Mouse (Mus musculus): ENCODE measurements around the gene Sycn. TPM values are rescaled to one million over a fixed set of nuclear protein-coding genes. Genes with fewer than 3 reads are reported as not detected.

The Sycn gene
- total and polyA plus RNA-seq, 2 experiments from 2014 or later, result not detected

GRCm38 (mm10) chr7:28573236-28573635 is 32.6 kb downstream of the Sycn start:
- no peak for DNase-seq (ENCODE audit: low spot score)
- H3K27me3 ChIP-seq (ENCODE audit: insufficient read depth, low read length), result no peaks in the 10 kb centered on the region
- H3K27ac ChIP-seq, result no peak overlapping the region
- H3K9ac ChIP-seq (replicated peaks; ENCODE audit: low read length), result no peak overlapping the region
- peaks cover 29% of the 10 kb centered on the region for H3K4me1 ChIP-seq (ENCODE audit: insufficient read depth, low read length)
- no peak for ATAC-seq
- H3K4me3 ChIP-seq (ENCODE audit: low read length), result no peak overlapping the region
- TF ChIP-seq CTCF (IDR thresholded peaks at IDR 0.05; ENCODE audit: low read depth), result no peak
- no peak overlapping the region for H3K4me2 ChIP-seq (ENCODE audit: low read depth, low read length)
- H3K36me3 ChIP-seq (ENCODE audit: insufficient read depth, low read length), result no peaks in the 10 kb centered on the region
- 92% methylated on average over 3 of the region's 3 CpGs for WGBS
- H3K9me3 ChIP-seq (ENCODE audit: low read length), result no peaks in the 10 kb centered on the region

- no peak for DNase-seq (ENCODE audit: low spot score)
- 92% methylated on average over 11 of the region's 11 CpGs for WGBS
Measured at GRCm38 (mm10) chr7:28575597-28575996, 34.9 kb downstream of the Sycn start.

GRCm38 (mm10) chr7:28576271-28576914 is 35.7 kb downstream of the Sycn start:
- H3K4me1 ChIP-seq (ENCODE audit: insufficient read depth, low read length), result peaks cover 14% of the 10 kb centered on the region; the same call in 1 of the 2 replicates
- no peak overlapping the region for H3K9ac ChIP-seq (replicated peaks; ENCODE audit: low read length)
- H3K4me2 ChIP-seq (ENCODE audit: low read depth, low read length), result no peak overlapping the region
- H3K4me3 ChIP-seq (ENCODE audit: low read length), result no peak overlapping the region
- no peaks in the 10 kb centered on the region for H3K9me3 ChIP-seq (ENCODE audit: low read length)
- ATAC-seq (peak; percentile 77), DNase-seq (ENCODE audit: low spot score) (peak; percentile 63)
- no peak overlapping the region for H3K27ac ChIP-seq
- 60% methylated on average over 4 of the region's 5 CpGs for WGBS
- TF ChIP-seq CTCF (IDR thresholded peaks at IDR 0.05; ENCODE audit: low read depth), result no peak
- H3K36me3 ChIP-seq (ENCODE audit: insufficient read depth, low read length), result no peaks in the 10 kb centered on the region
- H3K27me3 ChIP-seq (ENCODE audit: insufficient read depth, low read length), result no peaks in the 10 kb centered on the region

More at GRCm38 (mm10) chr7:28575597-28575996, 34.9 kb downstream of the Sycn start:
- no peak for ATAC-seq
- peaks cover 20% of the 10 kb centered on the region for H3K4me1 ChIP-seq (ENCODE audit: insufficient read depth, low read length)
- H3K27ac ChIP-seq, result no peak overlapping the region
- no peak overlapping the region for H3K9ac ChIP-seq (replicated peaks; ENCODE audit: low read length)
- no peaks in the 10 kb centered on the region for H3K36me3 ChIP-seq (ENCODE audit: insufficient read depth, low read length)
- H3K4me2 ChIP-seq (ENCODE audit: low read depth, low read length), result no peak overlapping the region
- no peak overlapping the region for H3K4me3 ChIP-seq (ENCODE audit: low read length)
- H3K9me3 ChIP-seq (ENCODE audit: low read length), result no peaks in the 10 kb centered on the region
- no peak for TF ChIP-seq CTCF (IDR thresholded peaks at IDR 0.05; ENCODE audit: low read depth)
- H3K27me3 ChIP-seq (ENCODE audit: insufficient read depth, low read length), result no peaks in the 10 kb centered on the region

GRCm38 (mm10) chr7:28577826-28578542 is 37.3 kb downstream of the Sycn start:
- peaks cover 14% of the 10 kb centered on the region; the same call in 1 of the 2 replicates for H3K4me1 ChIP-seq (ENCODE audit: insufficient read depth, low read length)
- no peak for TF ChIP-seq CTCF (IDR thresholded peaks at IDR 0.05; ENCODE audit: low read depth)
- H3K4me2 ChIP-seq (ENCODE audit: low read depth, low read length), result no peak overlapping the region
- no peak overlapping the region for H3K27ac ChIP-seq
- H3K27me3 ChIP-seq (ENCODE audit: insufficient read depth, low read length), result no peaks in the 10 kb centered on the region
- H3K36me3 ChIP-seq (ENCODE audit: insufficient read depth, low read length), result no peaks in the 10 kb centered on the region
- H3K9me3 ChIP-seq (ENCODE audit: low read length), result no peaks in the 10 kb centered on the region
- ATAC-seq (no peak), DNase-seq (ENCODE audit: low spot score) (no peak)
- no peak overlapping the region for H3K4me3 ChIP-seq (ENCODE audit: low read length)
- 90% methylated on average over 9 of the region's 9 CpGs for WGBS
- H3K9ac ChIP-seq (replicated peaks; ENCODE audit: low read length), result no peak overlapping the region

GRCm38 (mm10) chr7:28578543-28579053 is 37.9 kb downstream of the Sycn start:
- H3K4me1 ChIP-seq (ENCODE audit: insufficient read depth, low read length), result peaks cover 18% of the 10 kb centered on the region; the same call in 1 of the 2 replicates
- TF ChIP-seq CTCF (IDR thresholded peaks at IDR 0.05; ENCODE audit: low read depth), result no peak
- H3K9ac ChIP-seq (replicated peaks; ENCODE audit: low read length), result no peak overlapping the region
- WGBS, result 78% methylated on average over 5 of the region's 5 CpGs
- no peaks in the 10 kb centered on the region for H3K27me3 ChIP-seq (ENCODE audit: insufficient read depth, low read length)
- no peak overlapping the region for H3K4me3 ChIP-seq (ENCODE audit: low read length)
- H3K36me3 ChIP-seq (ENCODE audit: insufficient read depth, low read length), result no peaks in the 10 kb centered on the region
- H3K27ac ChIP-seq, result no peak overlapping the region
- ATAC-seq (no peak), DNase-seq (ENCODE audit: low spot score) (no peak)
- H3K4me2 ChIP-seq (ENCODE audit: low read depth, low read length), result no peak overlapping the region
- H3K9me3 ChIP-seq (ENCODE audit: low read length), result no peaks in the 10 kb centered on the region

GRCm38 (mm10) chr7:28579826-28580225 is 39.1 kb downstream of the Sycn start:
- Histone ChIP-seq H3K9ac (replicated peaks; ENCODE audit: low read length) (no peak overlapping the region), H3K9me3 (ENCODE audit: low read length) (no peaks in the 10 kb centered on the region), H3K36me3 (ENCODE audit: insufficient read depth, low read length) (no peaks in the 10 kb centered on the region), H3K4me2 (ENCODE audit: low read depth, low read length) (no peak overlapping the region), H3K4me3 (ENCODE audit: low read length) (no peak overlapping the region), H3K27me3 (ENCODE audit: insufficient read depth, low read length) (no peaks in the 10 kb centered on the region), H3K4me1 (ENCODE audit: insufficient read depth, low read length) (peaks cover 24% of the 10 kb centered on the region; the same call in 1 of the 2 replicates), H3K27ac (no peak overlapping the region)
- ATAC-seq (no peak), DNase-seq (ENCODE audit: low spot score) (no peak)
- WGBS, result 61% methylated on average over 5 of the region's 5 CpGs
- no peak for TF ChIP-seq CTCF (IDR thresholded peaks at IDR 0.05; ENCODE audit: low read depth)
